Mouse (Mus musculus) activated CD4-positive, CD25-positive, alpha-beta regulatory T cell, adult 4 months (primary cell): ENCODE data around the gene Gm815. TPM values are rescaled to one million over a fixed set of nuclear protein-coding genes. Genes with fewer than 3 reads are reported as not detected.

Experiments
- ATAC-seq: one replicate; pipeline ENCODE4 v1.8.0; 2017
- polyA plus RNA-seq, 2 experiments: library from polyadenylated mRNA; unstranded; fragments of 100-300 nt; shearing (Covaris generic); gene quantifications; one replicate each; pipeline ENCODE4 v1.2.1; 2017

Gene Gm815
- polyA plus RNA-seq: not detected

DNA sequence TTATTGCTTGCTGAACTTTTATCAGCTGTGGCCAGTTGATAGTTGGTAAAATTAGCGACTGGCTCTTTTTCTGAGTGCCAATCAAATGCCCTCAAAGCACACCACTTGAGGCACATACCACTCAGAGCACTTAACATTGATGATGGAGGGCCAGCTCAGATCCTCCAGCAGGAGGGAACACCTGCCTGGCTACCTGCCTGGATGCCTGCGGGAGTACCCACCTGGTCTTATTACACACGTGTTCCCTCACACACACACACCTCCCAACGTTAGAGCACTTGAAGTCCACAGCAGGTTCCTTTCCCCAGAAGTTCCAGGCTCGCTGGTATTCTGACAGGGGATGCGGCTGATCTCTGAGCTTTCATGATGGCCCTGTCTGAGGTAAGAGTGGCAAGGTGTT is at the start of gene Gm815:
Gene Gm815, plus strand, starts transcription at position 266 of the 400 bp plus-strand sequence.
- ATAC-seq: no peak

DNA sequence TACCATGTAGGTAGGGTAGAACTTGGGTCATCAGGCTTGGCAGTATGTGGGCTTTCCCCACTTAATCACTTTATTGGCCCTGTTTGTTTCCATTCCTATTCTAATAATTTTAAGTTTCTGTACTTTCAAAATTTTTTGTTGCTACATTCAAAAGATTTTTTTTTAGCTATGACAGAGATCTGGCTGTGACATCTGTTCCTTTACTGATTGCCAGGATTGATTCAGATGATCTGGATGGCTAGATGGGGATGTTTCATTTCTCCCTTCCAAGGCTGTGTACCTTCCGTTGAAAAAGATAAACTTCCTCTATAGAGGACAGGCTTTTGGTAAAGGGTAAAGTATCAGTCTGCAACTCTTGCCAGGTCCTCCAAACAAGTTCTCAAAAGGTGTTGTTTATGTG is 48.1 kb upstream of the Gm815 start:
- ATAC-seq: no peak

DNA sequence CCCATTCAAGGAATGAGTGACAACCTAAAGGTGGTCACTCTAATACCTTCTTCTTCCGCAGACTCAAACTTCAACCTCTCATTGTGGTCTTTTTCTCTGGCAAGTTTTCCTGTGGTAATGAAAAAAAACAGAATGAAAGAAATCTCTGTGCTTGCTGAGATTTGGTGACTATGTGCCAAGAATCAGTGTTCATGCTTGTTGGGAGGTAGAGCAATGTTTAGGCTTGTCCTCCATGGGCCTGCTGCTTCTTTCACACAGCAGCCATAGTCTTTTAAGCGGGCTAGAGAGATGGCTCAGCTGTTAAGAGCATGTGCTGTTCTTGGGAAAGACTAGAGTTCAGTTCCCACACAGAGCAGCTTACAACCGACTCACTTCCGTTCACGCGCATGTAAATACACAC is 41.8 kb upstream of the Gm815 start:
- no peak for ATAC-seq

DNA sequence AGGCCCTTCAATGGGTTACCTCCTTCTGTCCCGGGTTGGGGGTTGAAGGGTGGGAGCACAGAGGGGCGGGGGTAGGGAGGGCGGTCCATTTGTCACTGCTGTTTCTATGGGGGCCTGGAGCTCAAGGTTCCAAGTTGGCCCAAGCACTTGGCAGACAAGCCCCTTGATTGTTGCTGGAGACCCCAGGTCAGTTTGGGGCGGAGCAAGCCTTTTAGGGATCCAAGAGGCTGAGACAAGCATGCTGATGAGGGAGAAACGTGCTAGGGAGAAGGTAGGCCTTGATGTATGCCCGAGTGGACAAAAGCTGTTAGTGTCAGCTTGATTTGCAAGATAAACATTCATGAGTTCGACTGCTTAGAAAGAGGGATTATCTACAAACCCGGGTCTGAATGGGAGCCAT is 40.9 kb upstream of the Gm815 start:
- ATAC-seq: no peak

DNA sequence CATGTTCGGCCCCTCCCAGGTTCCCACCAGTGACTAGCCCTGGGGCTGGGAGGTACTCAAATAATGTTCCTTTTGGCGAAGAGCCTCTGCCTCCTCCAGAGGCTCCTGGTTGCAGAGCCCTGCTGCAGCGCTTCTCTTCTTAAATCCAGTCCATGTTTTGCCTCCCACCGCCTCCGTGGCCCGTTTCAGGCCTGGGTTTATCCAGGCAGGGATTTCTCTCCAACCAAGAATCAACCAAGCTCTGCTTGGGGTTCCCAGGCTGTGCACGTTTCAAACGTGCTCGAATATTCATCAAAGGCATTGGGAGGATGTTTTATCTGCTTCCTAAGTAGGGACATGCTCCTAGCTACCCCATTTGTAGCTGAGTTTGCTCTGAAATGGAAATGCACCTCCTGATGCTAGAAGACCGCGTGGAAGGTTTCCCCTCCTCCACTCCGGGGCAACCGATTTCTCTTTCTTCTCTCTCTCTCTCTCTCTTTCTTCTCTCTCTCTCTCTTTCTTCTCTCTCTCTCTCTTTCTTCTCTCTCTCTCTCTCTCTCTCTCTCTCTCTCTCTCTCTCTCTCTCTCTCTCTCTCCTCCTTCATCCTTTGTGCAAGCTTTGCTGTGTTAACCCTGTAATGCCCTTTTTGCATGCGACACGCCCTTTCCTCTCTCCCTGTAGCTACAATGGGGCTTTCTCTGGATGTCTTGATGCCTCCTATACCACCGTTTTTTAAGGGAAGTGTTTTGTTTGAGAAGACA is 40.2 kb upstream of the Gm815 start:
- ATAC-seq: peak; percentile 97

DNA sequence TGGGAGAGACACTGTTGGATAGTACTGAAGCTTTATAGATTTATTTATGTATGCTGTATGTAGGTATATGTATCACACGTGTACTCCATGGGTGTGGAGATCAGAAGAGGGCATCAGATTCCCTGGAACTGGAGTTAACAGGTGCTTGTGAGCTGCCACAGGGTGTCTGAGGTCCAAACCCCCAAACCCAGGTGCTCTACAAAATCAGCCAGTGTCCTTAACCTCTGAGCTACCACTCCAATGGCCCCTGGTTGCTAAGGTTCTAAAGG is 39.7 kb upstream of the Gm815 start:
- no peak for ATAC-seq

DNA sequence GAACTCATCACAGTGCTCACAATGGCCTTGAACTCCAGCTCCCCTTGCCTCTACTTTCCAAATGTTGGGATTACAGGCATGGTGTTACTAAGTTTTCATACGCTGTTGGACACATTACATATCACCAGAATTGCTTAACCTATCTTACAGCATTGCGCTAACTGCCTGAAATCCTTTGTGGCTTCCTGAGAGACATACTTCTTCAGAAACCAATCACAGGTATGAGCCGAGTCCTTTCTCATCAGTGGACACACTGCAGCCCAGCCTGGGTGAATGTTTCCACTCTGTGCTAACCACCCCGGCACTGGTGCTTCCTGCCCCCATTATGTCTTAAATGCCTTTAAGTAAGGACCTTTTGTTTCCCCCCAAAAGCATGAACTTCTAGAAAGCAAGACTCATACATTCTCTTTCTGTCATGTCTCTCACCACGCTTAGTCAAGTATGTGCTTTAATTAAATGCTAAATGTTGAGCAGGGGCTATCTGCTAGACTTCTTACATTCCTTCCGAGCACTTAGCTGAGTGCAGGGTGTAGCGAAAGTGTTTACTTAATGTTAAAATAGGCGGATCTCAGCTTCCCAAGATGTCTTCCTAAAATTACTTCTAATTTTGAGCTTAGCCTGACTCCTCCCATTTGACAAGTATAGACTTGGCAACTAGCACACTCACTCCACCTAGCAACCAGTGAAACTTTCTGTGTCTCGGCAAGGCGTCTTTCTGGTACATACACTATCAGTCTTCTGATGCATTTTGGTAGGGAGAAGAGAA is 34.5 kb upstream of the Gm815 start:
- no peak for ATAC-seq

DNA sequence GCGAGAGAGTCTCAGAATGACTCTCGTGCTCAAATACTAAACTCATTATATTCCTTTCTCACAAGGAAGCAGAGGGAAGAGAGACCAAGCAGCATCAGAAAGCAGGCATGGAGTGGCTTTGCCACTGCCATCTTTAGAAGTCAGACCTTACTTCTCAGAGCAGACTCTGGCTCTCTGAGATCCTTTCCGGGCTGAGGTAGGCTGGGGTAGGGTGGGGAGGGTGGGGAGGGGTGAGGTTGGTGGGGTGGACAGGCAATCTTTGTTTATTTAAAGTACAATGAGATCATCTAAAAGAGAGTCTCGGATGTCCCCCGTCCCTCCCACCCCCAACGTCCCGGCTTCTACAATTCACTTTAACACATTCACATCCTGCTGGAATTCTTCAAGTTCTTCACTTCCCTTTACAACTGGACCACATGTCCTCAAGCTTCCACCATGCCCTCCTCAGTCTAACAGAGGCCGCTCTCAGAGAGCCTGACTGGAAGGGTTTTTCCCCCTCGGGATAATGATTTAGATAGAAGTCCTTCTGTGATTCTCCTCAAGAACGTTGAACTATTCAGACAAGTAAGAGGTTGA is 33.3 kb upstream of the Gm815 start:
- no peak for ATAC-seq

DNA sequence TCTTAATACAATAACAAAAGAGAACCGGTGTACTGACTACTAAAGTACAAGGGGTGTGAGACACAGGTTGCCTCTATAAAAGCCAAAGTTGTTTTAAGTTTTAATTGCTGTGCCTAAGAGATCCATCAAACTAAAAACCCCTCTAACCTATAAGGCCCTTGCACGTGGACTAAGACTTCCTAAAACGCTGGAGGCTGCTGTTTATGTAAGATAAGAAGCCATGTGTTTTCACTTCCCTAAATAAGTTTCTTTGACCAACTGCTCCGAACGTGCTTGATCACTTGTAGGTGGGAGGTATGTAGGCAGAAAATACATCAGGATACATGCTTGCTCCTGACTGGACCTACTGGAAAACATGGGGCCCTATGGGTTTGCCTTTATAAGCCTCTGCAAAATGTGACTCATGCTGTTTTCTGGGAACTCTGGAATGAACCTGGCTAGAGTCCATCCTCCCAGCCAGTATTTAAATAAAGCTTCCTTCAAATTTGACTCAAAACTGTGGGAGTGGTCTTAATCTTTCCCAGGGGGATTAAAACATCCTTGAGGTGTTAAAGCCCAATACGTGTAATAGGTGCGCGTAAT is 31.9 kb upstream of the Gm815 start:
- ATAC-seq: no peak

DNA sequence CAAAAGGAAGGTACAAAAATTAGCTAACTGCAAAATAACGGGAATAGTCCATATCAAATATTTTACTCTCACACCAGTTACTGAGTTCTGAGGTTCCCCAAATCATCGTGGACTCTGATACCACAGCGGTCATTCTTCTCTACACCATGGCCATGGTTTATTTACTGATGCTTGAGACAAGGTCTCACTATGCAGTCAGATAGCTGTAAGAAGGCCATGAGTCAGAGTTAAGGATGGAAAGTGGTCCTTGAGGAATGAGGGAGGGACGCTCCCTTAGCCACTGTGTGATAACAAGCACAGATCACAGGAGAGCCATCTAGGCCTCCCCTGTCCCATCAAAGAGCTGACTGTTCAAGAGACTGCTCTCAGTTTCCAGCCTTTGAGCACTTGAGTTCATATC is 31.0 kb upstream of the Gm815 start:
- ATAC-seq: no peak

DNA sequence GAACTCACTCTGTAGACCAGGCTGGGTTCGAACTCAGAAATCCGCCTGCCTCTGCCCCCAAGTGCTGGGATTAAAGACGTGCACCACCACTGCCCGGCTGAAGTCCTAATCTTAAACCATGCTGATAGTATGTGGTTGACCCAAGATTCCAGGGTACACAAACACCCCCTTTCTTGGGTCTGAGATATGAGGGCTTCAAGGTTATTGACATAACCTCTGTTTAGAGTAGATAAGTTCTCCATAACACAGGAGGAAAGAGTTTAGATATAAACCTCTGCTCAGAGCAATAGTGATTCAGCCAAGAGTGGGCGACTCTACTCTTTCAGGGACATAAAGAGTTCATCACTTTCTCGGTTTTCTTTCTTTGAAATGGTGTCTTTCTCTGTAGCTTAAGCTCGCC is 30.5 kb upstream of the Gm815 start:
- ATAC-seq: no peak

DNA sequence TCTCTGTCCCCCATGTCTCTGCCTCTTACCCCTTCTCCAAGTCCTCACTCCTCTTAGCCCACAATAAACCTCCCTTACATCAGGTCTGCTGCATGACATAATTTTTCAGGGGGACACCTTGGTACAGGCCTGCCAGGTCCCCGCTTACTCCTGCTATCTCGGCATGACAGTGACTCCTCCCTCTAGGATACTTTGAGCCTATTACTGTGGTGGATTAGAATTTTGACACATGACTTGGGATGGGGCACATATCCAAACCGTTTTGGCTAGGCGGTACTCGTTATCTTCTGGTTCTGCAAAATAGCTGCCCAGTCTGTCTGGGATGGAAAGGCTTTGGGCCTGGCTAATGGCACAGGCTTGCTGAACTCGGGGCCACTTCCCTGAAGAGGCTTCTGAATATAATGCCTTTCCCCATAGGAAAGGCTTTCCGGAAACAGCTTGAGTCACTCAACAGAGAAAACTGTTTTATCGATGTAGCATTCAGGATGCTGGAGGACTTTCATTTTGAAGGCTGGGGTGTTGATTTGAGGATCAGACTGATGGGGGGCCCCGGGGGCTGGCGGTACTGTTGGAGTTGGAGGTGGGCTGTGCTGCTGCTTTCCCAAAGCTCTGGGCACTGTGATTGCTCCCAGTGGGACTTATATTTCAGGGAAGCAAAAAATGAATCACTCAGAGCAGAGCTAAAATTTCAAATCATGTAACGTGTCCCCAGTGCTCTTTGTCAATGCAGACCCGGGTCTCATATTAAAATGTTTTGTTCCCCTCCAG is 27.1 kb upstream of the Gm815 start:
- no peak for ATAC-seq

DNA sequence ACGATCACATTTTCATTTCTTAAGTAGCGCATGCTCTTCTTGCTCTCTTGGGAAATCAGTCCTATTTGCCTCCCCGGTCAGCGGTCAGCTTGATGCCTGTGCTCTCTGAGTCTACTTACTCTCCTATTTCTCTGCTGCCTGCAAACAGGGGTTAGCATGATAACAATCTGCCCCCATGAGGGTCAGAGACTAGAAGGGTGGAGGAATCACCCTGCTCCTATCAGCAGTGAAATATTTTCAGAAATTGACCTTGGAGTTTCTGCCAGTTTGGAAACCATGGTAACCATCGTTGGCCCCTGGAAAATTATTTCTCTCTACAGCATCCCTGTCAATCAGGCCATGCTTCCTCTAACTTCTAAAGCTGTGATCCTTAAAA is 26.5 kb upstream of the Gm815 start:
- no peak for ATAC-seq

DNA sequence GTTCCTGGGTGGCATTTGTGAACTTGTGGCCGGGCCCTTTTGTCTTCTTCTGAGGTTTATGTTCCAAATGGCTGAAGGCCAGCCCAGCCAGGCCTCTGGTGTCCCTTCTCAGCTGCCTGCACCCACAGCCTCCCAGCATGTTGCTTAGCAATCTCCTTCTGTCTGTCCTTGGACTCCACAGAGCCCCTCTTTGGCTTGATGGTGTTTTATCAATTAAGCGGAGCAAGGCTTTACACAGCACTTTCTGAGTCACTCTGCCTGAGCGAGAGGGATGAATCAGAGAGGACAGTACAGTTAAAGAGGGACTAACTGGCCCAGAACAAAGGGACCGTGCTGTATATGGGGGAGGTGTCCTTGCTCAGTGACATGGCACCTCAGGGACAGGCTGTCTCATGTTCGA is 22.0 kb upstream of the Gm815 start:
- no peak for ATAC-seq

DNA sequence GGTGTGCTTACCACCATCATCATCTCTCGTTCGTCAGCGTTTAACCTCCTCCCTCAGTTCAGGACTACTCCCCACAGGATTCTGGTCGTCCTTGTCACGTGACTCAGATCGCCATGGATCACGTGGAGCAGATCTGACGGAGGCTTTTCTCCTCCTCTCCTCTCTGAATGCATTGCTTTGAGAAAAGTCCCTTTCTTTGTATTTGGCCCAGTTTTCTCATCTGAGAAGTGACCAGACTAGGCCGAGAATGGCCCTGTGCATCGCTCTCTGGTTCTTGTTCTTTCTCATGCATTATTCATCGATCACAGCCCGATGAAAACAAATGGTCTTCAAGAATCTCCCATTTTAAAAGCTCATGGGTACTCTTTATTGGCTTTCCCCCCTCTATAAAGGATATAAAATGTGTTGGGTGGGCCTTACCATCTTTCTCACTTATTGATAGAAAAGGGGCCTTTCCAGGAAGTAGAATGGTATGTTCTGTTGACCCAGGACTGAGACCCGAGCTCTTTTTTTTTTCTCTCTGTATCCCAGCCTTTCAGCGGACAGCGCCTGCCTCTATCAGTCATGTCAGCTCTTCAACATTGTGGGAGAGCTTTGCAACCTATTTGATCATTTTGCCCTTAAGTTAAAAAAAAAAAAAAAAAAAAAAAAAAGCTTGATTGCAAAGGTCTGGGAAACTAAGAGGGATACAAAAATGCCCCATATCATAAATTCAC is 20.5 kb upstream of the Gm815 start:
- no peak for ATAC-seq

DNA sequence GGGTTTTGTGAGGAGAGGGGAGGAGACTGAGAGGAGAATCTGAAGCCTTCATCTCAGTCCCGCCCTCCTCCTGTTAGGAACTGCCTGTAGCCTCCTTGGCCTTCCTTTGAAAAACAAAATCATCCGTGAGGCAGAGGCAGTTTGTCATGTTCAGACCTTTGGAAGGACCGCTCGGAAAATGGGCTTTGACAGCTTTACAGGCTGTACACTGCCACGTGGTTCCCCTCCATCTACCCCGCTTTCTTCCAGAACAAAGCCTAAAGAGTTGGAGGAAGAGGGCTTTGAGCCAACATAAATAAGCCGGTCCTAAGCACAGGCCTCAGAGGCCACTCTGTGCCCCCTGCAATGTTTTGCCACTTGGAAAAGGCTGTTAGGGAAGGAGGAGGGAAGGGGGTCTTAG is 19.9 kb upstream of the Gm815 start:
- ATAC-seq: no peak

DNA sequence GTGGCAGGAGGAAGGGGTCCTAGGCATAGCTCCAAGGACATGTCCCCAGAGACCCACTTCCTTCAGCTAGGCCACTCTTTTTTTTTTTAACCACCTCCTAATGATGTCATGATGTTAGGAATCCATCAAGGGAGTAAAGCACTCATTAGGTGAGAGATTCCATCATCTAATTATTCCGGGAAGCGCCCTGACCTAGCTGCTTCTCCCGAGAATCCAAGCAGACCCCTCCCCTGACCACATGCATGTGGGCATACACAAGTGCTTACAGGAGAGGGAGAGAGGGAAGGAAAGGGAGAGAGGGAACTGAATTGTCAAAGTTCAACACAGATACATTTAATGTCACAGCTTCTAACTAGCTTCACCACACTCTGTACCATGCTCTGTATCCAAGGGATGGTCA is 16.1 kb upstream of the Gm815 start:
- ATAC-seq: no peak

DNA sequence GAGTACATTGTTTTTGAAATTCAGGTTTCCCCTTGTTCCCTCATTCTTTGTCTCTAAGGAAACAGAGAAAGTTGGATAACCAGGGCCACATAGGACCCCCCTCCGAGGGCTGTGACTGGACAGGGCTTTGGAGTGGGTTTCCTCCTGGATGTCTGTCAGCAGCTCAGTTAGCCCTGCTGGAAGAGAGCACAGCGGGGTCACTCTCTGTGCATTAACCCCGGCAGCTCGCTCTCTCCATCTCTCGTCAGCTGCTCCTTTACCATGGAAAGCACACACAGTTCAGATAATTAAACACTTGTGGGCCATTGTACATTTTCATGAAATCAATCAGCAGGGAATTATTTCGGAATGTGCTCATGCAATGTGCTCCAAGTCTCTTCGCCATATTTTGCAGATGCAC is 15.4 kb upstream of the Gm815 start:
- ATAC-seq: no peak

DNA sequence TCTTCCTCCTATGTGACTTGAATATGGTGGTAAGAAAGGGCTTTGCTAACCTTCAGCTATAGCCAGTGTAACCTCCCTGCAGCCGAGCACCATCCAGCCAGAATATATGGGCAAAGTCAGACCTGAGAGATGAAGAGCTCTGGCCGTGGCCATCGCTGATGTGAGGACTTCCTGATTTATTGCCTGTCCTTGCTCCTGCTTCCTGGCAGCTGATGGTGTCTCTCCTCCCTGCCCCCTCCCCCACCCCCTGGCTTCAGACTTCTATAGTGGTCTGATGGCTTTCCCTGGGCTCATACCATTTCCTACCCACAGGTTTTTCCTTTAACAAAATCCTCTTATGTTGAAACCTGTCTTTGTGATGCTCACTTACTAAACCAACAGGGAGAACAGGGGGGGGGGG is 14.6 kb upstream of the Gm815 start:
- no peak for ATAC-seq

DNA sequence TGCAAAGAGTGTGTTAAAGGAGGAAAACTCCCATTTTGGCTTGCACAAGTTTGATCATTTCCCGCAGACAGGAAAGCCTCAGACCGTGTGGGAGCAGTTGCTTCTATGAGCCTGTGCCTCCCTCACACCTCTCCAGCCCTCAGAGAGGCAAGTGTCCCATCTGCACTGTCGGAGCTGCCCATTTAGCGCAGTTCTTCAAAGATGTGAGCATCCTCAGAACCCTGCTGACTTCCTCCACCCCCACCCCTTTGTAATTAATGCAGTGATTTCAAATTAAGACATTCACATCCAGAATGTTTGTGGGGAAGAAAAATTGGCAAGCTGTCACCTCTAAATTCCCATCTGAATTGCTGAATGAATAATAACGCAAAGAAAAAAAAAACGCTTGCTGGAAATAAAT is 12.8 kb upstream of the Gm815 start:
- ATAC-seq: no peak

DNA sequence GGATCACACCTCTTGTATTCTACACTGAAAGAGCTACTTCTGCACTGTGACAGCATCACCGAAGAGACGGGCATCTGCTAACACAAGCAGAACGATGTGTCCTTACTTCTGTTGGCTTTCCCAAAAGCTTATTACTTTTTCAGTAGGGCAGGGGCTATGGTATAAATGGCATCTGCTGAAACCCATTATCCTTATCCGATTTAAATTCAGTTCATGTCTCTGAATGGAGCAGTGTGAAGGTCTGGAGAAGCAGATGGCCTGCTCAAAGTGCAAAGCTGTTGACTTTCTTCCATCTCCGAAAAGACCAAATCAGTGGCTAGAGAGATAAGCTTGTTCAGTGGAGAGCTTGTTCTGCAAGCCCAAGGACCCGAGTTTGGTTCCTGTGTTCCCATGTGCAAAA is 10.1 kb upstream of the Gm815 start:
- ATAC-seq: no peak

DNA sequence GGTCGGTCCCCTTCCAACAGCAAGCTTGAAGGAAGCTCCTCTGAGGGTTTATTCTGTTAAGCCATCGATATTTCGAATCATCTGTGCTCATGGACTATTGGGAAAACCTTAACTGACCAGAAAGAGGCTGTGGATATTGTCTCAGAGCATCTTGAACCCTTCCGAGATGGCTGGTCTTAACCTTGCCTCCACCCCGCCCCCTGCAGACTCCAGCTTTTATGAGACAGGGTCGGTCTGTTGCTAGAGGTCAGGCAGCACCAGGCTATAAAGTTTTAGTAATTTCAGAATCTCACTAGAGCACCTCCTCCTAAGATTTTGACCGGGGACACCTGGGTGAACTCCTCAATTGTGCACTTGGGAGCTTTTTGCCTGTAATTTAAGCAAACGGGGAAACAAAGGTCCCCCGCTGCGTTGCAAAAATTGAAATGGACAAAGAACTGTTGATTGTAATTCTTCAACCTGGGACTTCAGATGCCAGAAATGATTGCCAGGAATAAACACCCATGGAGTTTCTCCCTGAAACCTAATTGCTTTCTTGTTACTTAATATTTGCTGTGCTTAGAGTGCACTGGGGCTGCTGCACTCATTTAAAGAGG is 8.4 kb upstream of the Gm815 start:
- no peak for ATAC-seq
